Mouse (Mus musculus): ENCODE data around the gene Ect2. TPM values are rescaled to one million over a fixed set of nuclear protein-coding genes. Genes with fewer than 3 reads are reported as not detected.

The Ect2 gene
- 1 to 10 TPM in 1 of 2 experiments, under 1 TPM in 1; 0.96 to 1.1 TPM for total RNA-seq (2021)

- DNase-seq (ENCODE audit: low spot score in 2 of 2), result peak; percentile 97 to 99
- intact Hi-C loops (cut with DNase I), result no loop called here
These were observed at the start of gene Ect2 for GRCm38 (mm10) chr3:27153701-27154209. Ect2 (minus strand) TSS chr3:27153878.

DNA sequence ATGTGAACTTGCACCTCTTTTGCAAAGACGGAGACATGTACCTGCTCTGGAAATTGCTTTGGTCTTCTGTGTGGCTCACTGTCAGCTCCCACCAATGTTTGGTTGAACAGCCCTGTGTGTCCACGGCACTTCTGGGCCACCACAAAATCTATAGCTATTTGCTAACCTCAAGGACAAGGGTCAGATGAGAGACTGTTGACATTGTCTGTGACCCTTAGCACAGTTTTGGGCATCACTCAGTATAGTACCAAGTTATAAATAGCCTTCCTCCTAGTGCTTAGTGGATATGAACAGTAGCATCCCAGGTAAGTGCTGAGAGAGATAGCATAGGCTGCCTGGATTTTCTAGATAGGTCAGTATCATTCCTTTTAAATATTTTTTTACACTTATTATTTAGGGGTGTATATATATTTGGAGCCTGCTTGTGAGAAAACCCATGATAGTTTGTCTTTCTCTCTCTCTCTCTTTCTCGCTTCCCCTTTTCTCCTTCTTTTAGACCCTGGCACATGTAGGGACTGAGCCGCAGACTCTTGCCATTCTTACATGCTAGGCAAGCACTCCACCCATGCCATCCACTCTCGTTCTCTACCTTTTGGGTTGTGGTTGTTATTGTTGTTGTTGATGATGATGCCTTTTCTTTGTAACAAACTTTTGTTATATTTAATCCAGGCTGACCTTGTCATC lies 48.2 kb upstream of the Ect2 start:
- intact Hi-C loops (cut with DNase I), result no loop called here
- DNase-seq (ENCODE audit: low spot score in 2 of 2), result no peak

DNA sequence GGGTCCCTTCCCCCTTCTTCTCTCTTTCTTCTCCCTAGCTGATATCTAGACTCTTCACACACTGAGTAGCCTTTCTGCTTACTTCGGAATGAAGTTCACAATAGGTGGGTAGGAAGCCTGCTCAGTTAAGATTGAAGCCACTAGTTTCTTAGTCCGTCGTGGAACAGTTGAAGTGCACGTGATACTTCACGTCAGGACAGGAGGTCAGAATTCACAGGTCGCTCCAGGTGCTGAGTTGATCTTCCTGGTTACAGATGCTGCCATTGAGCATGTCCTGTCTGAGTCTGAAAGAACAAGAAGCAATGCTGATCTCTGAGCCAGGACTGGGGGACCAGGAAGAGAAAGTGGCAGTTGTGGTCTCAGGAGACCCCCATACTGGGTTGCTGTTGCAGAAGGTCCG lies 45.4 kb upstream of the Ect2 start:
- DNase-seq (ENCODE audit: low spot score in 2 of 2), result no peak
- intact Hi-C loops (cut with DNase I), result no loop called here

GRCm38 (mm10) chr3:27197816-27198215 lies 44.1 kb upstream of the Ect2 start:
- intact Hi-C loops (cut with DNase I), result no loop called here
- DNase-seq (ENCODE audit: low spot score in 2 of 2), result no peak

DNA sequence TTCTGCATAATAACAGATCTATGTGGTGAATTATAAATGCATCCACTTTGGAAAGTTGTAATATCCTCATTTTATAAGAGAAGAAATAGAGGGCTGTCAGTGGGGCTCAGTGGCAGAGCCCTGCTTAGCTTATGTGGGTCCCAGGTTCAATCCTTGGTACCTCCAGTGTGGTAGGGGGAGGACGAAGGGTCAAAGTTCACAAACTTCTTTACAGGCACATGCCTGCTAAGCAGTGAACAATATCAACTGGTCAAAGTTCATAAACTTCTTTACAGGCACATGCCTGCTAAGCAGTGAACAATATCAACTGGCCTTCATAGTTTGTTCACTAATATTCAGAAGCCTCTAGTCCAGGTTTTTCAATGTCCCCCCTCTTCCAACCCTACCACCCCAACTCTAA lies 42.9 kb upstream of the Ect2 start:
- no peak for DNase-seq (ENCODE audit: low spot score in 2 of 2)
- intact Hi-C loops (cut with DNase I), result no loop called here

GRCm38 (mm10) chr3:27195573-27196227 lies 42.0 kb upstream of the Ect2 start:
- no peak for DNase-seq (ENCODE audit: low spot score in 2 of 2)
- intact Hi-C loops (cut with DNase I), result no loop called here

DNA sequence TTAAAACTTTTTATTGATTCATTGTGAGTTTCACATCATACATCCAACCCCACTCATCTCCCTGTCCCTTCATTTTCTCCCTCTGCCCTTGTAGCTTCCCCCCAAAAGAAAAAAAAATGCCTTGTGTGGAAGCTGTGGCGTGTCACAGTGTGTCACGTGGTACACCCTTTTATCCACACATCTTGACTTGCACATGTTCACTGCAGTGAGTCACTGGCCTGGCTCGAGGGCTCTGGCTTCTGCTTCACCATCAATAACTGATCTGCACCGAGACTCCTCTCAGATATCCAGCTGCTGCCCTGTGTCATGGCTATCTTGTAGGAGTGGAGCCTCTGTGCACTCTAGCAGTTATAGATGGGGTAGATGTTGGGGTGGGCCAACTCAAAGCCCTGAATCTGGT lies 41.5 kb upstream of the Ect2 start:
- no peak for DNase-seq (ENCODE audit: low spot score in 2 of 2)
- intact Hi-C loops (cut with DNase I), result no loop called here

DNA sequence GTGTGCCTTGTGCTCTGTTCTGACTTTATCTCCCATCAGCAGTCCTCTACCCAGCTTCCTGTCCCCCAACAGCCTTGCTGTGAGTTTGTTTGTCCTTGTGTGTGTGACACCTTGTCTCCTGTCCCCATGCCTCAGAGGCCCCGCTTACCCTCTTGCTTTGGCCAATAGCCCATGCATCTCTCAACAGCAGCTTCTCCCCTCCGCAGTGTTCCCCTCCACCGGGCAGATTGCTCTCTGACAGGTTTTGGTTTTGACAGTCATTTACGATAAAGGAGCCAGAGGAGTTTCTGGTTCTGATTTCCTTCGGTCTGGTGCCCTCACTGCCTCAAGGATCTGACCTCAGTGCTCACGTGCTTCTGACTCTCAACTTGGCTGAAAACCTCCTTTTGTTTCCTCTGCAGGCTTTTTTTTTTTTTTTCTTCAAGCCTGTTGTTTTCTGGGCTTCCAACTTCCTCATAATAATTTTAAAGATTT lies 40.2 kb upstream of the Ect2 start:
- DNase-seq (ENCODE audit: low spot score in 2 of 2), result no peak
- intact Hi-C loops (cut with DNase I), result no loop called here

GRCm38 (mm10) chr3:27191856-27192255 lies 38.2 kb upstream of the Ect2 start:
- no peak for DNase-seq (ENCODE audit: low spot score in 2 of 2)
- intact Hi-C loops (cut with DNase I), result no loop called here

DNA sequence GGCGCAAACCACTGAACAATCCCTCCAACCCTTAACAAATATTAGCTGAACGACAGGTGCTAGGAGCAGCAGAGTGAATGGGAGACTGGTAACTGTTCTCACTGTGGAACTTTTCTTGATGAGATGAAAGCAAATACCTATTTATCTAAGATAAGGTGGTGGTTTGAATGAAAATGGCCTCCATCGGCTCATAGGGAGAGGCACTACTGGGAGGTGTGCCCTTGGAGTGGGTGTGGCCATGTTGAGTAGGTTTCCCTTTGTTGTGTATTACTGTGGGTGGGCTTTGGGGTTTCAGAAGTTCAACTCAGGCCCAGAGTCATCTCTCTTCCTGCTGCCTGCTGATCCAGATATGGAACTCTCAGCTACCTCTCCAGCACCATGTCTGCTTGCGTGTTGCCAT lies 37.2 kb upstream of the Ect2 start:
- intact Hi-C loops (cut with DNase I), result no loop called here
- DNase-seq (ENCODE audit: low spot score in 2 of 2), result no peak

GRCm38 (mm10) chr3:27189320-27190261 lies 35.9 kb upstream of the Ect2 start:
- peak; percentile 80 to 85 for DNase-seq (ENCODE audit: low spot score in 2 of 2)
- intact Hi-C loops (cut with DNase I), result no loop called here

GRCm38 (mm10) chr3:27188386-27188785 lies 34.7 kb upstream of the Ect2 start:
- intact Hi-C loops (cut with DNase I), result no loop called here

DNA sequence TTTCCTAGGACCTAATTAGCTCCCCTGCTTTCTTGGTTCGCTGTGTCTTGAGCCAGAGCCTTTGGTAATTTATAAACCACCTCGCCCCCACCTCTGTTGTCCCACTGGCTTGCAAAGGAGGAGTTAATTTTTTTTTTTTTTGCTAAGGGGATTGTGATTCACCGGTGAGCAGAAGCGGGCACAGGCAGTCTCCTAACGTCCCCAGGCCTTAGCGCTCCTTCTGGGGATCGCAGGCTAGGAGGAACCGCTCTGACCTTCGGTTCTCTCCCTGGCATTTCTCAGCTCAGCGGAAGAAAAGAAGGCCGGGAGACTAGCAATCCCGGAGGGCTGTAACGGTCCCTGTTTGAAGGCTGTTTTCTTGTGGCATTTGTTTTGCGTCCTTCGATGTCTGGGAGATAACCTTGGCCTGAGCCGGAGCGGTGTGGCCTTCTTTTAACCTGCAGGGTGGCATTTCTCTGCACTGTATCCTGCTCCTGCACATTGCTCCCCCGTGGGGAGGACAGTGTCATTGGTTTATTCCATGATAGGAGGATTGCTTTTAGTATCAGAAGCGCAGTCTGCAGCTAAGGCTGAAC lies 30.0 kb upstream of the Ect2 start:
- peak; percentile 54 to 56 for DNase-seq (ENCODE audit: low spot score in 2 of 2)
- intact Hi-C loops (cut with DNase I), result loop anchor here (1.0 kb wide), 1 partner anchor 54 kb away; no protein-coding TSS in a partner anchor

More at GRCm38 (mm10) chr3:27188386-27188785, 34.7 kb upstream of the Ect2 start:
- DNase-seq (ENCODE audit: low spot score in 2 of 2), result no peak

- intact Hi-C loops (cut with DNase I), result loop anchor here (1.0 kb wide), 1 partner anchor 54 kb away; no protein-coding TSS in a partner anchor
- peak; percentile 94 to 95 for DNase-seq (ENCODE audit: low spot score in 2 of 2)
These were observed 29.3 kb upstream of the Ect2 start, which contains the start of gene Nceh1 for GRCm38 (mm10) chr3:27182733-27183600. Nceh1 (plus strand) TSS chr3:27182965.

GRCm38 (mm10) chr3:27179711-27180110 lies 26.0 kb upstream of the Ect2 start:
- no peak for DNase-seq (ENCODE audit: low spot score in 2 of 2)
- intact Hi-C loops (cut with DNase I), result no loop called here

GRCm38 (mm10) chr3:27170257-27170656 lies 16.6 kb upstream of the Ect2 start:
- DNase-seq (ENCODE audit: low spot score in 2 of 2), result no peak
- intact Hi-C loops (cut with DNase I), result no loop called here

DNA sequence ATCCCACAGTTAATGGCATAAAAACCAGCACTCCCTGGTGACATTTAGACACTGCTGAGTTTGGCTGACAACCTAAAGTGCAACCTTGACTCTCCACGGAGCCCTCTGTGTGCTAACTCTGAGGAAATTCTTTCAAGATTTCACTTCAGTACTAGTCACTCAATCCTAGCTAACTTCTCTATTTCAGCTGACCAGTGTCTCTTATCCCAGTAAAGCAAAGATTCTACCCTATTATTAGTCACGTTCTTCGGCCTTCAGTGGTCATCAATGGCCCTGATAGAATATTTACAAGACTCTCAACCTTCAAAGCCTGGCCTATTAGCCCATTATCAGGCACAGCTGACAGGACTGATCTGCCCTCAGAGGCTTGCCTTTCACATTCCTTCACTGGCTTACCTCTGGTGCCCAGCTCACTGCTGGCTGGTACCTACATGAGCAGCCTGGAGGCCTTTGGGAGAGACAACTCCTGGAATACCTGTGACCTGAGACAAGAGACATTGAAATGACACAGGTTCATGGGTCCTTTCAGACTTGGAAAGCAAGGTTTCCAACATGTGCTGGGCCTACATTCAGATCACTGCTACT lies 11.9 kb upstream of the Ect2 start:
- intact Hi-C loops (cut with DNase I), result no loop called here
- no peak for DNase-seq (ENCODE audit: low spot score in 2 of 2)

DNA sequence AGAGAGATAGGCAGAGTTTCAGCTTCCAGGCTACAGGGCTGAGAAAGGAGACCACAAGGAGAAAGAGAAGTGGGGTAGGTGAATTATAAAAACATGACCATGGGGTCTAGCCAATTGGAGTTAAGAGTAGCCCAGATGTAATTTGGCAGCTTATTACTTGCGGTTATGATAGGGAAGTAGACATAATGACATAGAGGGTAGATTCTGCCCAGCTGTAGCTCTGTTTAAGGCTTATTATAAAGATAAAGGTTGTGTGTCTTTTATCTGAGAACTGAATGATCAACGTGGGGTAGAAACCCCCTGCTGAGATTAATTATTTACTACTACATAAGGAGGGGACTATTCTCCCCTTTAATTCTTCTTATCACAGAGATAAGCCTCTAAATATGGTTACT lies 8.7 kb upstream of the Ect2 start:
- no peak for DNase-seq (ENCODE audit: low spot score in 2 of 2)

More for the DNA sequence above, 8.7 kb upstream of the Ect2 start:
- intact Hi-C loops (cut with DNase I), result no loop called here

Measured in left cerebral cortex, postnatal 36 days (tissue).